Mouse (Mus musculus) kidney, adult 2 months (tissue): ENCODE data around the gene Gm813.

Experiments
- CTCF ChIP-seq: fragments of 200-500 bp; conservative IDR thresholded peaks from 2 replicates; pipeline ENCODE4 v1.5.1; 2011; ENCODE audit warnings: low read depth, mild to moderate bottlenecking, control low read depth, low read length, moderate library complexity, mixed read lengths; ENCODE audit not compliant: insufficient read depth, insufficient read length
- POLR2A ChIP-seq: fragments of 200-500 bp; IDR thresholded peaks from one replicate; pipeline ENCODE4 v1.6.1; 2011; ENCODE audit warnings: low read depth, low read length, control low read depth

- TF ChIP-seq POLR2A (no peak), CTCF (no peak)
Measured at GRCm38 (mm10) chr16:58629736-58630135, 13.0 kb upstream of the Gm813 start.
